Mouse (Mus musculus): ENCODE data around the gene Dync1i1. TPM values are rescaled to one million over a fixed set of nuclear protein-coding genes. Genes with fewer than 3 reads are reported as not detected.

The Dync1i1 gene
- polyA plus RNA-seq, 1 experiment from 2014 or later: 117 TPM

- ATAC-seq (replicated peaks): no peak
- Histone ChIP-seq H3K9me3 (no peaks in the 10 kb centered on the region), H3K27ac (replicated peaks) (no peak overlapping the region), H3K4me3 (no peak overlapping the region), H3K9ac (replicated peaks) (no peak overlapping the region), H3K4me1 (no peaks in the 10 kb centered on the region), H3K36me3 (no peaks in the 10 kb centered on the region), H3K27me3 (no peaks in the 10 kb centered on the region), H3K4me2 (replicated peaks) (no peak overlapping the region)
- WGBS: 43% methylated on average over 18 of the region's 18 CpGs
Measured at GRCm38 (mm10) chr6:6038773-6039550, 313.5 kb downstream of the Dync1i1 start.

DNA sequence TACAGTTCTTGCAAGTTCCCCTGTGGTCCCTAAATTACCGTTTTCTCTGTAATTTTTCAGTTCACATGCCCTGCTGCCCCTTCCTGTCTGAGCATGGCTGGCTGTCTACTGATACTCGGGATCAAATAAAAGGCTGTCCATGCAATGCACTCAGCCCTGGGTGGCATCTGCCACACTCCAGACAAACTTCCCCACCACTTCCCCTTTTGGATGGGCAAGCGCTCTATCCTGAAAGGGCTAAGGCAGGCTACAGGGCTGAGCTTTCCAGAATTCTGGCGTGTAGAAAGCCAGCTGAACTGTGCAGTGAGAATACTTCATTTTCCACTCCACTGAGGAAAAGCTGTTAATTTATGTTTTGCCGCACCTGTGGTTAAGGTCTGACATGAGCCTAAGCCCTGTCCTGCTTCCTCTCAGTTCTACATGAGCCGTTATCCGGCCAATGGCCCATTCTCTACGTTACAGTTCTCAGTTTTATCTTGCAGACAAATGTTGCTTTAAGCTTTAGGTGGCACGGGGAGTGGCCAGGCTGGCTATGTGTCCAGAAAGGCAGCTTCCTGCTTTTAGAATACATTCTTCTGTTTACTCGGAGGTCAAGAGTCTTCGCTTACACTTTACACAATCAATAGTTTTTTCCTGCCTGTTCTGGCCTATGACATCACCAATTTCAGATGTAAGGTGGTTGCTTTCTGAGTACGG, 321.4 kb downstream of the Dync1i1 start:
- ATAC-seq (replicated peaks): no peak
- Histone ChIP-seq H3K9ac (replicated peaks) (no peak overlapping the region), H3K4me2 (replicated peaks) (no peak overlapping the region), H3K27ac (replicated peaks) (no peak overlapping the region), H3K36me3 (no peaks in the 10 kb centered on the region), H3K4me3 (no peak overlapping the region), H3K4me1 (no peaks in the 10 kb centered on the region), H3K9me3 (no peaks in the 10 kb centered on the region), H3K27me3 (no peaks in the 10 kb centered on the region)
- 84% methylated on average over 12 of the region's 12 CpGs for WGBS

- WGBS: 83% methylated on average over 11 of the region's 11 CpGs
- H3K9ac ChIP-seq (replicated peaks): no peak overlapping the region
- no peaks in the 10 kb centered on the region for H3K27me3 ChIP-seq
- ATAC-seq (replicated peaks): no peak
- H3K27ac ChIP-seq (replicated peaks): no peak overlapping the region
- H3K4me3 ChIP-seq: no peak overlapping the region
- no peaks in the 10 kb centered on the region for H3K36me3 ChIP-seq
- H3K4me1 ChIP-seq: no peaks in the 10 kb centered on the region
- H3K9me3 ChIP-seq: no peaks in the 10 kb centered on the region
- no peak overlapping the region for H3K4me2 ChIP-seq (replicated peaks)
Measured at GRCm38 (mm10) chr6:6052696-6053095, 327.3 kb downstream of the Dync1i1 start.

- ATAC-seq (replicated peaks): no peak
- no peaks in the 10 kb centered on the region for H3K27me3 ChIP-seq
- H3K27ac ChIP-seq (replicated peaks): no peak overlapping the region
- H3K9me3 ChIP-seq: no peaks in the 10 kb centered on the region
- H3K4me2 ChIP-seq (replicated peaks): no peak overlapping the region
- peaks cover 9% of the 10 kb centered on the region; the same call in 1 of the 2 replicates for H3K4me1 ChIP-seq
- no peak overlapping the region for H3K9ac ChIP-seq (replicated peaks)
- 14% methylated on average over 3 of the region's 3 CpGs for WGBS
- H3K4me3 ChIP-seq: no peak overlapping the region
- H3K36me3 ChIP-seq: no peaks in the 10 kb centered on the region
Measured at GRCm38 (mm10) chr6:6053946-6054345, 328.5 kb downstream of the Dync1i1 start.

DNA sequence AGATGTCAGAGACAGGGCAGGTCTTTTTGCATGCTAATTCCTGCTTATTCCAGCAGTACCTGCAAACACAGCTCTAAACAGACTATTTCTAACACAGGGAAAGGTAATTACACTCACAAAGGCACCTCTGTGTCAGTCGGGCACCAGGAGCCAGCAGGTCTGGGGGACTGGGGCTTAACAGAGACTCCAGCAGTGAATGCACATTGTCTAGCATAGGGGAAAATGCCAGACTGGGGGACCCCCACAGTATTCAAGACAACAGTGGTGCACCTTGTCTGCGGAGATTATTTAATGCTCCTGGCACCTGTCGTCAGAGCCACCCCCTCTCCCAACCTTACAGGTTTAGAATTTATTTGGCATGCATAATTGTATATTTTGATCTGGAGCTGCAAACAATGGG, 333.1 kb downstream of the Dync1i1 start:
- no peak overlapping the region for H3K4me3 ChIP-seq
- no peaks in the 10 kb centered on the region for H3K36me3 ChIP-seq
- peaks cover 9% of the 10 kb centered on the region; the same call in 1 of the 2 replicates for H3K4me1 ChIP-seq
- WGBS: 2% methylated on average over 3 of the region's 3 CpGs
- H3K4me2 ChIP-seq (replicated peaks): no peak overlapping the region
- no peak overlapping the region for H3K27ac ChIP-seq (replicated peaks)
- no peaks in the 10 kb centered on the region for H3K27me3 ChIP-seq
- ATAC-seq (replicated peaks): 0 out of 2 replicates have a peak, but pooled peaks have one; percentile 13
- no peak overlapping the region for H3K9ac ChIP-seq (replicated peaks)
- no peaks in the 10 kb centered on the region for H3K9me3 ChIP-seq

GRCm38 (mm10) chr6:6067201-6067600, 341.8 kb downstream of the Dync1i1 start:
- no peak for ATAC-seq (replicated peaks)
- H3K9me3 ChIP-seq: no peaks in the 10 kb centered on the region
- H3K4me2 ChIP-seq (replicated peaks): no peak overlapping the region
- H3K27ac ChIP-seq (replicated peaks): no peak overlapping the region
- WGBS: 88% methylated on average over 6 of the region's 6 CpGs
- H3K4me1 ChIP-seq: peaks cover 7% of the 10 kb centered on the region; the same call in 1 of the 2 replicates
- no peaks in the 10 kb centered on the region for H3K27me3 ChIP-seq
- no peaks in the 10 kb centered on the region for H3K36me3 ChIP-seq
- H3K9ac ChIP-seq (replicated peaks): no peak overlapping the region
- H3K4me3 ChIP-seq: no peak overlapping the region

- Histone ChIP-seq H3K27me3 (no peaks in the 10 kb centered on the region), H3K4me2 (replicated peaks) (no peak overlapping the region), H3K9ac (replicated peaks) (no peak overlapping the region), H3K36me3 (no peaks in the 10 kb centered on the region), H3K9me3 (no peaks in the 10 kb centered on the region), H3K27ac (replicated peaks) (no peak overlapping the region), H3K4me3 (no peak overlapping the region), H3K4me1 (peaks cover 7% of the 10 kb centered on the region; the same call in 1 of the 2 replicates)
- ATAC-seq (replicated peaks): no peak
- WGBS: 13% methylated on average over 3 of the region's 3 CpGs
Measured at GRCm38 (mm10) chr6:6070015-6070414, 344.6 kb downstream of the Dync1i1 start.

DNA sequence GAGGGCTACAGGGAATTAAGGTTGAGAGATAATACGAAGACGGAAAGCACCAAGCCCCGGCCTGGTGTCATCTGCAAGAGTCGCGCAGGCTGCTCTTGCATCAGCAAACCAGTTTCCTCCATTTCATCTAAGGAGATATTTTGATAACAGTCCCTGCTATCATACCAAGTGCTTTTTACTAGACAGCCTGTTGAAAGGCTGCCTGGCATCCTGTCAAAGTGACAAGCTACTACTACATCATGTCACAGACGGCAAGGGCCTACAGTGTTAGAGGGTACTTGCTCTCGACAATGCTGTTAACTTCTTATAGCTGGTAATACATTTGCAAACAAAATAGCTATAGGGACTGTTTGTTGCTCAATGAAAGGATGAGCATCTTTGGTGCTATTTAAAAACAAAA, 345.6 kb downstream of the Dync1i1 start:
- Histone ChIP-seq H3K27ac (replicated peaks) (no peak overlapping the region), H3K4me2 (replicated peaks) (no peak overlapping the region), H3K9me3 (no peaks in the 10 kb centered on the region), H3K9ac (replicated peaks) (no peak overlapping the region), H3K4me1 (peaks cover 7% of the 10 kb centered on the region; the same call in 1 of the 2 replicates), H3K4me3 (no peak overlapping the region), H3K27me3 (no peaks in the 10 kb centered on the region), H3K36me3 (no peaks in the 10 kb centered on the region)
- ATAC-seq (replicated peaks): no peak
- WGBS: 68% methylated on average over 7 of the region's 7 CpGs

DNA sequence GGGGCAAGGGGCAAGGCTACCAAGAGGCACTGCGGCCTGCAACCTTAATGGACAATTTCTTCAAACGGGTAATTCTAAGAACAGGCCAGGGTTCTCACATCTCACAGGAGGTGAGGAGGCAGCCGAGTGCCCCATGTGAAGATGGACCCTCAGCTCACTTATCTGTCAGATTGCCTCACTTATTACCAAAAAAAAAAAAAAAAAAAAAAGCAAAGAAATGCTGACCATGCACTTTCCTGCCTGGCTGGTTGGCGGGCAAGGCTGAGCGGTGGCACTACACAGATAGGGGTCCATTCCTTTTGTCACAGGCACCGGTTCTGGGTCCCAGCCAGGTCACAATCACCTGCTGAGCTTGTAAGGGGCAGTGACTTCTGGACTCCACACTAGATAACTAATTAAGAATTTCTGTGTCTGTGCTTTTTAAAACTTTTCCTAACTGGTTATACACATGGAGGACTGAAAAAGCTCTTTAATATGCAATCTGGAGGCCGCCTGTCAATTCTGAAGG, 350.6 kb downstream of the Dync1i1 start:
- no peaks in the 10 kb centered on the region for H3K36me3 ChIP-seq
- no peaks in the 10 kb centered on the region for H3K27me3 ChIP-seq
- ATAC-seq (replicated peaks): no peak
- H3K9ac ChIP-seq (replicated peaks): no peak overlapping the region
- peaks cover under 1% of the 10 kb centered on the region; the same call in 1 of the 2 replicates for H3K4me1 ChIP-seq
- 90% methylated on average over 7 of the region's 7 CpGs for WGBS
- no peak overlapping the region for H3K27ac ChIP-seq (replicated peaks)
- H3K4me2 ChIP-seq (replicated peaks): no peak overlapping the region
- no peaks in the 10 kb centered on the region for H3K9me3 ChIP-seq
- H3K4me3 ChIP-seq: no peak overlapping the region

- no peak overlapping the region for H3K4me2 ChIP-seq (replicated peaks)
- WGBS: 88% methylated on average over 4 of the region's 4 CpGs
- H3K4me3 ChIP-seq: no peak overlapping the region
- H3K27ac ChIP-seq (replicated peaks): no peak overlapping the region
- H3K4me1 ChIP-seq: no peaks in the 10 kb centered on the region
- no peaks in the 10 kb centered on the region for H3K9me3 ChIP-seq
- no peaks in the 10 kb centered on the region for H3K36me3 ChIP-seq
- H3K27me3 ChIP-seq: no peaks in the 10 kb centered on the region
- no peak for ATAC-seq (replicated peaks)
- no peak overlapping the region for H3K9ac ChIP-seq (replicated peaks)
Measured at GRCm38 (mm10) chr6:6077234-6077633, 351.8 kb downstream of the Dync1i1 start.
